Mouse (Mus musculus): ENCODE results near the gene Adamtsl1. TPM values are rescaled to one million over a fixed set of nuclear protein-coding genes. Genes with fewer than 3 reads are reported as not detected.

Gene Adamtsl1
- total RNA-seq, 2 experiments from 2014 or later = 9.6 to 13.2 TPM

DNA sequence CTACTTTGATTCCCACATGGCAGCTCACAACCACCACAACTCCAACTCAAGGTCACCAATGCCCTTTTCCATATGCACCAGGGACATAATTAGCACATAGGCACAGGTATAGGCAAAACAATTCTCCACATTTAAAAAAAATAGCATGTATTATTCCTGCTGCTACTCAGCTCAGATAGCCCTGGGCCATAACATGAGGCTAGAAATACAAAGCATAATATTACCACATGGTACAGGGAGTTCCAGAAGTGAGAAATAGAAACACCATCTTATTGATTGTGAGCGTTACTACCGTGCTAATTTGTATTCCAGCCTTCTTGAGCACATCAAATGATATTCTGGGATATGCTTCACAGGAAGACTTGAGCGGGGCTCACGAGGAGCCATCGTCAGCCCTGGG, 155.3 kb downstream of the Adamtsl1 start:
- DNase-seq (ENCODE audit: low spot score in 2 of 2) = no peak

DNA sequence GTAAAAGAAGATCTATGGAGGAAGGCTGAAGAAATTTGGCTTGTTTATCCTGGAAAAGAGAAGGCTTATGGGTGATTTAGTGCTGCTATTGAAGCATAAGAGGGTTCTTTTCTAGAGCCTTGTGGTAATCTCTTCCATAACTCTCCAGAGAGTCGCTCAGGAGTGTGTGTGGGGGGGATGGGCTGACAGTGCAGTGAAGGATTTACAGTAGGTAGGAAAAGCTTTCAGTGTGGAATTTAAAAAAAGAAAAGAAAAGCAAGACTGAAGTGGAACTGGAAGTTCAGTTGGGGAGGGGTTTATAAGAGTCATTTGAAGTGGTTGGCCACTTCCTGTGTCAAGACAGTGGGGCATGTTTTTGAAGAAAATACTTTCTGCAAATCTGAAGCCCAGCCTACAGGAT, 155.8 kb downstream of the Adamtsl1 start:
- no peak for DNase-seq (ENCODE audit: low spot score in 2 of 2)

DNA sequence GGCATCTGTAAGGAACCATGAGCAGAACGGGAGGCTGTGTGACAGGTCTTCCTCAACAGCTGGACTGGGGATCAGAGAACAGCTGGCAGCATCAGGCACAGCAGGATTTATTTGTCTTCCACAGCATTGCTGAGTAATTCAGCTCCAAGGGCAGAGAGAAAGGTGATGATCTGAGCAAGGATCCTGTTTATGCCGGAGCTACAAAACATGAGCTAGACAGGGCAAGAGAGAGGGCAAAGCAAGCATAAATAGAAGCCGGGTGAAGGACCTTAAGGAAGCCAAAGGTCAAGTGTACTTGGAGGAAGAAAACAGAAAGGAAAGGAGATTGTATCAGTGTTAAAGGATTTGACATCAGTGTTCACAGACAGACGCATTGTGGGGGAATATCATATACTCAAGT, 158.3 kb downstream of the Adamtsl1 start:
- no peak for DNase-seq (ENCODE audit: low spot score in 2 of 2)

DNA sequence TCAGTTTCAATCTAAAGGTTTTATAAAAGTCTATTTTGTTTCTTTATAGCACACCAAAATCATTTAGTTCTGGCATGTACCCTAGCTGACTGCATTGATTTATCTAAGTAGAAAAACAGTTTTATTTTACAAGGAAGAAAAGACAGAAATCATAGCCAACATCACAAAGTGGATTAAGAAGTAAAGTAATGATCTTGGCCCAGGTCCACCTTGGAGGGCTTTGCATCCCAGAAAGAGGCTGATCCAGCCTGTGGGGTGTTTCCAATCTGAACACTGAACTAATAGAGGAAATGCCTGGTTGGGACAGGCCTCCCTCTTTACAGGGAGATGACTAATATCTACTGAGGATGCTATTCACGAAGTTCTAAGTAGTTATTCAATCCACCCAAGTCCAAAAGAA, 163.6 kb downstream of the Adamtsl1 start:
- no peak for DNase-seq (ENCODE audit: low spot score in 2 of 2)

DNA sequence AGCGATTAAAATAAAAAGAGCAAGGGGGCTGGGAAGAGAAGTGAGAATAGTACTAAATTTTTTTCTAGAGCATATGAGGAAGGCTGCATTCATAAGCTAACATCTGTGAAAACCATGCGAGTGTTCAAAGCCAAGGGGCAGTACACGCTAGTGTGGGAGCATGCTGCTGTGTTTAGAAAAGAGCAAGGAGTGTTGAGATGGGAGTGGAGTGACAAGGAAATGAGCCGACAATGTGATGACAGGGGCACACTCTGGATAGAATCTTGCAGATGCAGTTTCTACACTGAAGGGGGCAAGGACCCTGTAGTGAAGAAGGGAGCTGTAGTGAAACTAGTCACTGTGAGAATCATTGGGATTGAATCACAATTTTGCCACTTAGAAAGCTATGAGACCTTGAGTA, 172.2 kb downstream of the Adamtsl1 start:
- DNase-seq (ENCODE audit: low spot score in 2 of 2) = no peak

DNA sequence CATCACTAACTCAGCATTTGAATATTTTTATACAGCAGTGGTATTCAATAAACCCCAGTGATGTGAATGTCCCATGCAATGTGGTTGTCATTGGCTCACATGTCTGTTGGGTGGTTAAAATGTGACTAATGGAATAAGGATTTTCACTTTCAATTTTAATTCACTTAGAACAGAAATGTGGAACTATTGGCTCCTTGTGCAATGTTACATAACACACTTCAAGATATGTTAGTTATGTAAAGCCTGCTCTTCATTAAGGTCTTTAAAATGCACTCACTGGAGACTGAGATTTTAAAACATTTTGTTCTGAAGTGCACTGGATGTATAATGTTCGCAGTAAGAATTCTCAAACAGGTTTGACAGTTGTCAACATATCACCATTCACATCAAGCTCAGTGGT, 181.3 kb downstream of the Adamtsl1 start:
- DNase-seq (ENCODE audit: low spot score in 2 of 2) = no peak

DNA sequence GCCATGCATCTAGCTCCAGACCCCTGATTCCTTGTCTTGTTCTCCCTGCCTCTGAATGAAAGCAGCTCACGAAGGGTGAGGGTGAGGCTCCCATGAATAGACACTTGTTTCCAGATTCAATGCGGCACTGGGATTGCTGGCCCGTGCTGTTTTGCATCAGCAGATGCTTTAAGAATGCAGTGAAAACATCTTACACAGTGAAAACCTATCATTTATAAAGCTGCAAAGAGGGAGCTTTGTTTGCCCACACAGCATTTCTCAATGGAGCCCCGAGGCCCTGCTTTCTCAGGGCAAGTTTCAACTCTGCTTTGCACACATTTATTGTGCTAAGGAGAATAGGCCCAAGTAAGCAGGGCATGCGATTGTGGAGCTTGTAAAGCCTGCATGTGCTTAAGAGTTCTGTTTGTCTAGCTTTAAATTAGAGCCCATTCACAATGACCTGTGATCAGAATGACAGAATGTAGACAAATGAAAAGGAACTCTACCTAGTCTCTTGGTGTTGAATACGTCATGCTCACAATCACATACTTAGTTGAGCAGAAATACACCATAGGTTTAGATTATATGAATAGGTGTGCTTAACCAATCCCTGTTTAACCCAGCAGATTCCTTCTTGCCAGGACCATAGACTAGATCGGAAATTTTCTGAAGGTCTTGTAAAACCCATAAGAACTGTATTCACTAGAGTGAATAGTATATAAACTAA, 193.5 kb downstream of the Adamtsl1 start:
- DNase-seq (ENCODE audit: low spot score in 2 of 2) = peak in 1 of 2 experiments; percentile 33

DNA sequence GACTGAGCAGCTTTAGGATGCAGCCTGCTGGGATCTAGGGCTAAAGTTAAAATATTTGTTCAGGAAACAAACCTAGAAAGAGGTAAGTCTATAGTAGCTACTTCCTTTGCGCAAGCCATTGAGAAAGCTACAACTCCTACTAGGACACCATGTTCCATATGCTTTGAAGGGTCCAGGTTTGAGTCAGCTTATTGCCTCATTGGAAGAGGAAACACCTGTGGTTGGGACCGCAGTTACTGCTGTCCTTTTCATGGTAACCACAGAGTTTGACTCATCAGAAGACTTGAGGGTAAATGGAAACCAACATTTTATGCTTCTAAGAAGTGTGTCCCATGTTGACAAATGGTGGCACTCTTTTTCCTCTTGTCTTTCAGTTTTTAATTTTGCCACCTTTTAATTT, 195.7 kb downstream of the Adamtsl1 start:
- no peak for DNase-seq (ENCODE audit: low spot score in 2 of 2)

DNA sequence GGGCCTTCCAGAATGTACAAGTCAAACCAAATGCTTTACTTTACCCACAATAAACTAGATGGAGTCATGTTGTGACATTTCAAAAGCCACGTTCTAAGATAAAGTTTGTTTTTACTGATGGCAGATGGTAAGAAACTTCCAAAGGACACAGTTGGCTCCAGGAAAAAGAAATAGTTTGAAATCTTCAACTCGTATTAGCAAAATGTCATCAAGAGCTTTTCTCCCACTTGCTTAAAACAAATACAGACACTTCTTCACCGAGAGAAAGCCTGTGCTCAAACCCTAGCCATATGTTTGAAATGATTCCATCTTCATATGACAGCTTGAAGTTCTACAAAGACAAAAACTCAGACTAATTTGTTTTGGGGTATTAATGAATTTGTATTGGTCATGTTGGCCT, 211.0 kb downstream of the Adamtsl1 start:
- DNase-seq (ENCODE audit: low spot score in 2 of 2) = peak in 1 of 2 experiments; percentile 51

DNA sequence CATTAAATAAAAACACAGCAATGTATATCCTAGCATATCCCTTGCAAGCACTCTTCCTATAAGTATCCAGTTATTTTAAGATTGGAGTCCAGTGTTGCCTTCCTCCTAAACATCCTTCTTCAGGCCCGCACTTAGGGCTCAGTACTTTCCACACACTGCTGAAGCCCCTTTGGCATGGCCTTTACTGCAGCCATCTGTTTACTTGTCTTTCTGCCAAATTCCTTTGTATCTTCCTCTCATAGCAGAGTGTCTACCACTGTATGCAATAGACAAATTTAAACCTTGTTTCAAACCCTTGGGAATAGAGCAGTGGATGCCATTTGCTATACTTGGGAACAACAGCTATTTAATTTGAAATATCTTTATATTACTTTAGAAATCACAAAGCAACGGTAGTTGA, 213.8 kb downstream of the Adamtsl1 start:
- no peak for DNase-seq (ENCODE audit: low spot score in 2 of 2)

DNA sequence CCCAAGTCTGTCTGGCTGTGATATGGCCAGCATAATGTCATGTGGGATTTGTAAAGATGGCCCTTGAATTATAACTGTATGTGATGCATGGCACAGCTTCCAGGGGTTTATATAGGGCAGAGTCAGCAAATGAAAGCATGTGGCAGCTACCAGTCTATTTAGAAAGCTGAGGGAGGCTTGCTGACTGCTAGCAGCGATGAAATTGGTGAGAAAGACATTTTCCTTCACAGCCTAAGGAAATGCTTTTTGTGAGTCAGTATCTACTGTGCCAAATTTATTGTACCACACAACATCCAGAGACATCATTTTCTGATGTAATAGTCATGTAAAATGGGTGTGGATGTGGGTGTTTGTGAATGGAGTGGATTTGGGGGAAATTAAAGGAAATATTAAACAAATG, 214.4 kb downstream of the Adamtsl1 start:
- DNase-seq (ENCODE audit: low spot score in 2 of 2) = no peak

DNA sequence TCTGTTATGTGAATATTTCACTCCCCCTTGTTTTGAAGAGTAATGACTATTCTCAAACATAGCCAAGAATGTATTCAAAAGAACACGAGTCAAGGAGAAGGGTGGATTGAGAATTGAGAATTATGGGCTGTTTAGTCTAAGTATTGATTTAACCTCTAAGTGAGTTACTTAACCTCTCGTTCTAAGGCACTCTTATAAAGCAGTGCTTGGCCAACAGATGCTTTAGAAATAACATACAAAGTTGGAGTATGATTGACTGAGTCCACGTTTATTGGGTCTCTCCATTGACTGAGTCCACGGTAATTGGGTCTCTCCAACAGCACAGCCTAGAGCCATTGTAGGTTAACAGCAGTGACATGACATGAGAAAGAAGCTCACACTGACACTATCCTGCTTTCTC, 226.5 kb downstream of the Adamtsl1 start:
- no peak for DNase-seq (ENCODE audit: low spot score in 2 of 2)

DNA sequence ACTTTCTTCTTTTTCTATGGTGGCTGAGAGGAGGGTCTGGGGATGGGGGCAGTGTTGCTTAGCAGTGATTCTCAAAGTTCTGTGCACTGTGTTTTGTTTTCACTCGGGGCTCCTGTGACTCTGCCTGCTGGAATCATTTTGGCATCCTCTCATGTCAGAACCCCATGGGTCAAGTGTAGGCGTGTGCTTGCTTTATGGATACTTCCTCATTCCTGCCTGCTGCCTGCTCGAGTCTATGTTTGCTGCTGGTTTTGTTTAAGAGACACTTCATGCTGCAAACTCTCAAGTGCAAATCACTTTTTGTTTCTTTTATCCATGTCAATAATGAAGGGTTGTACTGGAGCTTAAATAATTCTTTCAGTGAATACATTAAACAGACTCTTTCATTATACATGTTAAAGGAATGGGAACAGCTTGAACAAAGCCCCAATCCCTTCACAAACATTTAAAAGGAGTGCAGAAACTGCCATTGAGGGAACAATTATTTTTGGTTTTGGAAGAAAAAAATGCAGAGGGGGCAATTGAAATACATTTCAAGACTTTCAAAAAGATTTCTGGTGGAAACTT, 227.9 kb downstream of the Adamtsl1 start:
- DNase-seq (ENCODE audit: low spot score in 2 of 2) = no peak

DNA sequence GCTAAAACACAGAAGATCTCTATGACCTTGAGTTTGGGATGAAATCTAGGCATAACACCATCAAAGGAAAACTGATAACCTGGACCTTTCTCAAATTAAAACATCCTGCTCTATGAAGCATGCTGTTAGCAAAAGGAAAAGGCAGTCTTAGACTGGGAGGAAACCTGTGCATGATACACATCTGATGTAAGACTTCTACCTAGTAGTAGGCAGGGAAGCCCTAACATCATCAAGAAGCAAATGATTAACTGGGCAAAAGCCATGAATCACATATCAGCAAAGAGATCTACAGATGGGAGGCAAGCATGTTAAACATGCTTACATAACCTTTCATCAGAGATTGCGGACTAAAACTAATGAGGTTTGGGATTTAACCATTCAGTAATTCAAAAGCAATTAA, 229.5 kb downstream of the Adamtsl1 start:
- DNase-seq (ENCODE audit: low spot score in 2 of 2) = no peak

DNA sequence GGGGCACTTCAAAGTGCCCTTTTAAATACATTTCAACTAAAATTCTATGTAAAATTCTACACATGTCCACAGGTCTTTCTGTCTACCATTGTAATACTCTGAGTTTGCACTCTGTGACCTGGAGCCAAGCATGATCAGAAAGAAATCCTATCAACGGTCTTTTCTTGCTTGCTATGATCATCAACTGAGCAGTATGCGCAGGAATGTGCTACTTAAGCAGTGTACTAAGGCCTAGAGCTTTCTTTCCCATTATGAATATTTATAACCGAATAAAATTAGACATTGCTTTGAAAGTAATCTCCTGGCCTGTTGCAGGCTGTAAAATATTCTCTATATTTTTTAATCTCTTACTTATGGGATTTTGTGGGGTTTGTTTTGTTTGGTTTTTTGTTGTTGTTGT, 248.7 kb downstream of the Adamtsl1 start:
- DNase-seq (ENCODE audit: low spot score in 2 of 2) = no peak

DNA sequence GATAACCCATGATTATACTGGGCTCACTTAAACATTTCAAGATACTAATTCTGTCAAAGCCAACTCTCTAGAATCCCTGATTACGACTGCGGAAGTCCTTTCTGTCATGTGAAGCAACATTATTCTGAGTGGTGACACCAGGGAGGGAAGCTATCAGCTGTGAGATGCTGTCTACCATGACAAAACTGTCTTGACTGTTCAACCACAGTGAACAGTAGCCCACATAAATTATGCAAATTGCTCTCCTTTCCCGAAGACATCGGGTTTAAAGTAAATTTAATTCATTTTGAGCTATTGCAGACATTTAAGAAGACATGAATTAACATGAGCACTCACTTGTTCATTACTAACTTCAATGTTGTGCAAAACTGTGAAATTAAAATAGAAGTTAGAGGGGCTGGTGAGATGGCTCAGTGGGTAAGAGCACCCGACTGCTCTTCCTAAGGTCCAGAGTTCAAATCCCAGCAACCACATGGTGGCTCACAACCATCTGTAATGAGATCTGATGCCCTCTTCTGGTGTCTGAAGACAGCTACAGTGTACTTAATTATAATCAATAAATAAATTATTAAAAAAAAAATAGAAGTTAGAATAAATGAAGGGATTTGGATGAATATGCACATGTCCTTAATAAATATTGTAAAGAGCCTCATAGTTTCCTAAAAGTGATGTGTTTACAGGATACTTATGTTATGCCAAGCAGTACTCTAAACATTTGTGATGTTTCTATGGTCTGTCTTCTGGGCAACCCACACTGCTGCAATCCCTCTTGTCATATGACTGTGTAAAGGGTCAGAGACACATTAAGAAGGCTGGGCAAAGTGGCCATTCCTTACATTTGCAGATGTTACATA, 249.4 kb downstream of the Adamtsl1 start:
- no peak for DNase-seq (ENCODE audit: low spot score in 2 of 2)

DNA sequence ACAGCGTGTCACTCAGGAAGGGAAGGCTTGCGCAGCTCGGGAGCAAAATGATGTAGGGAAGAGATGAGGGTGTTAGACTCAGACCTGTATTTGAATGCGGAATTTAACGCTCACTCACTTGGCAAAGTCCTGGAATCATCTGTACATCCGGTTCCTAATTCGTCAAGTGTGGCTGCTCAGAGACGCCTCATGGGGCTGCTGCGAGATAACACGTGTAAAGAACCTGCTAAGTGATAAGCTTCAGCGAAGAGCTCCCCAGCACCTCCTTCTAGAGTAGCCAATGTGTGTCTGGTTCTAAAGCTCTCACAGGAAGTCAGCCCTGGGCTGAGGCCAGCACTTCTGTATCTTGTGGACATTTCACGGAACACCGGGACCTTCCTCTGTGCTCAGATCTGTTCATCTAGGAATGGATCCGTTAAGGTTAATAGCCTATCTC, 250.1 kb downstream of the Adamtsl1 start:
- DNase-seq (ENCODE audit: low spot score in 2 of 2) = no peak

DNA sequence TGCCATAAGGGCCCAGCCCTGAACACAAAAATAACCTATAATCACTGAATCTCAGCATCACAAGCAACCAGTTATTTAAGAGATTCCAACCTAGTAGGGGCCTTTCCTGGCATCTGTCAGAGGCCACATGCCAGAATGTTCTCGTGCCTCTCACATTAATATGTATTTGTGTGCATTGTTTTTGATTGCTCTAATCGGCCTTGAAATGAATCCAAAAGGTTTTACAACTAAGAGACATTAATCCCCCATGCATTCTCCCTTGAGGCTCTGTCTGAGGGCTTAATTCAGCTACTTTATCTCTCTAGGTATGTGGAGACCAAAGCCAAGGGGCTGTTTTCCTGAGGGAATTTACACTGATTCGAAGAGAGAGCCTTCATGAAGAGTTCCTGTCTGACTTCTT, 250.5 kb downstream of the Adamtsl1 start:
- DNase-seq (ENCODE audit: low spot score in 2 of 2) = no peak

DNA sequence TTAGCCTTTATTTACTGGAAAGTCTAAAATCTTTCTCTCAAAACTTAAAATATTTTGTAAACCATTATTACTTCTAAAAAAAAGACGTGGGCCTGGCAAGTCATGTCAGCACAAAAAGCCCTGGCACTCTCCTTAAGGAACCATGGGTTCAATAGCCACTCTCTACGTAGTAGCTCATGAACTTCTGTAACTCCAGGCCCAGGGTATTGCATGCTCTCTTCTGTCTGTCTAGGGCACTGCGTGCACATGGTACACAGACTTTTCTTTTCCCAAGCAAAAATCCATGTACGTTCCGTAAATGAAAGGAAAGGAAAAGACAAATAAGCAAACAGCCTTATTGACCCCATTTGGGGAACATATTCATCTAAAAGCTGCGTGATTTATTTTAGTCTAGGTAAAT, 253.7 kb downstream of the Adamtsl1 start:
- no peak for DNase-seq (ENCODE audit: low spot score in 2 of 2)

DNA sequence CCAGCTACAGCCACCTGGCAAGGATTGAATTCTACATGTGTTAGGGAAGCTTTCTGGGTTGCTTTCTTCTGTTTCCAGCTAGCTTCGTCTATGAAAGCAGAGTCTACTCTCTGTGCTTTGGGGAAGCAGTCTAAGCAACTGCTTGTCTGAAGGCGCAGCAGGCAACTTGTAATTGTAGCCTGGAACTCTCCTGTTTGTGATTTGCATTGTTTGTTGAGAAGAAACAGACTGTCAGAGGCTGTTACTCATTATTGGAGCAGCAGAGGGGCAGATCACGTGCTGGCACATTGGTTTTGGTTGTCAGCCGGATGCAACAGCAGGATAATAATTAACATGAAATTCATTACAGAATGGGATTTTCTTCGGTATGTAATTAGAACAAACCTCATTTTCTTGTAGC, 254.1 kb downstream of the Adamtsl1 start:
- DNase-seq (ENCODE audit: low spot score in 2 of 2) = peak; percentile 39 to 69

DNA sequence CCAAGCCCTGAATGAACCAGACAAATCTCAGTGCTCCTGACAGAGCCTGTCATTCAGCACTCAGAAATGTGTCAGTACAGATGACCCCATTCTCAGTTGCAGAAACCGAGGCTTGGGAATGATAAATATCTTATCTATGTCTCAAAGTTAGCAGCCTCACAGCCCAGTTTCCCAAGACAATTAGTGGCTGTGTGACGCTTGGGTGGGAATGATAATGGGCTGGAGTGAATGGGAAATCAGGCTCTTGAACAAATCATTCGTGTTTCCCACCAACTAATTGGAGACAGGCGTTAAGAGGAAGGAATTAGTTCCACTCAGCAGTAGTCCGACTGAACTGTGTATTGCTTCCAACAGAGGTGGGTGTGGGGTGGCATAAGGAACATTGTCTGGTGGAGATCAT, 268.5 kb downstream of the Adamtsl1 start:
- DNase-seq (ENCODE audit: low spot score in 2 of 2) = no peak

DNA sequence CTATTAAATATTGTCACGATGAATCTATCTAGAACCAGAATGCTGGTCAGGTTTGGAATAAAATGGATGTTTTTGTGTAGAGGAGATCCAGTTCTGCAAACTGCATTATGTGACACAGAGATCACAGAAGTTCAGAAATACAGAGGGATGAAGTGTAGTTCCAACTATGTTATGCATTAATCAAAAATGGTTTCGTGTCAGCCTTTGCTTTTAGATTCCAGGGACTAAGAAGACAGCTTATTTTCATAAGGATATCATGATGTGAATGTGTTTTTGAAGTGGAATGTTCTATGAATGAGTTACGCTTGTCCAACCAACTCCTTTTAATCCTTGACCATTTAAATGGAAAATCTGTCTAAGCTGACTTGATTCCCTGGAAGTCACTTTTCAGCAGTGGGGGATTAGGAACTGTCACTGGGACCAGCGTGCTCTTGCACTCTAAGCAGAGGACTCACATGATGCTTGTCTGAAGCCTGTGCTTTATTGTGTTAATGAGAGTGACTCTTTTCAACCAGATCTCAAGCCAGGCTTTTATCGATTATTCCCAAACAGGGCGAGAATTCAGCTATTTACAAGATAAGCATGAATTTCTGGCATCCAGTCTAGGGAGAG, 269.9 kb downstream of the Adamtsl1 start:
- no peak for DNase-seq (ENCODE audit: low spot score in 2 of 2)

Data from layer of hippocampus, postnatal 14 days (tissue).